Mouse (Mus musculus): ENCODE measurements around the gene Slc9a5. TPM values are rescaled to one million over a fixed set of nuclear protein-coding genes. Genes with fewer than 3 reads are reported as not detected.

The Slc9a5 gene
- polyA plus RNA-seq, 1 experiment from 2014 or later = 5.5 TPM

- Histone ChIP-seq H3K36me3 (replicated peaks) (no peaks in the 10 kb centered on the region), H3K27me3 (ENCODE audit: poor library complexity, severe bottlenecking) (no peaks in the 10 kb centered on the region), H3K4me3 (no peak overlapping the region), H3K4me1 (peaks cover 9% of the 10 kb centered on the region), H3K9me3 (no peaks in the 10 kb centered on the region), H3K27ac (no peak overlapping the region)
- no peak for DNase-seq (ENCODE audit: extremely low spot score, low spot score)
- WGBS = 73% methylated on average over 1 of the region's 1 CpGs
Measured at GRCm38 (mm10) chr8:105404496-105404895, 55.9 kb downstream of the Slc9a5 start.

- Histone ChIP-seq H3K27me3 (ENCODE audit: poor library complexity, severe bottlenecking) (no peaks in the 10 kb centered on the region), H3K4me1 (peaks cover 3% of the 10 kb centered on the region), H3K27ac (no peak overlapping the region), H3K9me3 (no peaks in the 10 kb centered on the region), H3K36me3 (replicated peaks) (no peaks in the 10 kb centered on the region), H3K4me3 (no peak overlapping the region)
- no peak for DNase-seq (ENCODE audit: extremely low spot score, low spot score)
- 87% methylated on average over 10 of the region's 10 CpGs for WGBS
Measured at GRCm38 (mm10) chr8:105406416-105406815, 57.8 kb downstream of the Slc9a5 start.

GRCm38 (mm10) chr8:105408331-105408730, 59.7 kb downstream of the Slc9a5 start:
- H3K27ac ChIP-seq = no peak overlapping the region
- WGBS = 68% methylated on average over 7 of the region's 7 CpGs
- no peaks in the 10 kb centered on the region for H3K36me3 ChIP-seq (replicated peaks)
- H3K27me3 ChIP-seq (ENCODE audit: poor library complexity, severe bottlenecking) = peaks cover 16% of the 10 kb centered on the region
- H3K9me3 ChIP-seq = no peaks in the 10 kb centered on the region
- no peak for DNase-seq (ENCODE audit: extremely low spot score, low spot score)
- H3K4me1 ChIP-seq = peaks cover 4% of the 10 kb centered on the region
- H3K4me3 ChIP-seq = no peak overlapping the region

- DNase-seq (ENCODE audit: extremely low spot score, low spot score) = no peak
- 94% methylated on average over 6 of the region's 6 CpGs for WGBS
- no peak overlapping the region for H3K4me3 ChIP-seq
- H3K36me3 ChIP-seq (replicated peaks) = no peaks in the 10 kb centered on the region
- no peak overlapping the region for H3K27ac ChIP-seq
- peaks cover 10% of the 10 kb centered on the region for H3K4me1 ChIP-seq
- H3K9me3 ChIP-seq = no peaks in the 10 kb centered on the region
- H3K27me3 ChIP-seq (ENCODE audit: poor library complexity, severe bottlenecking) = peaks cover 32% of the 10 kb centered on the region
Measured at GRCm38 (mm10) chr8:105409947-105410346, 61.3 kb downstream of the Slc9a5 start.

GRCm38 (mm10) chr8:105413391-105413790, 64.7 kb downstream of the Slc9a5 start, which contains the start of the genes Kctd19 and Lrrc36:
Gene Kctd19, minus strand, starts transcription at chr8:105413502.
Gene Lrrc36, plus strand, starts transcription at chr8:105413571.
- no peaks in the 10 kb centered on the region for H3K36me3 ChIP-seq (replicated peaks)
- H3K4me3 ChIP-seq = peak within 1 kb of the TSS; percentile 51
- no peaks in the 10 kb centered on the region for H3K9me3 ChIP-seq
- DNase-seq (ENCODE audit: extremely low spot score, low spot score) = peak; percentile 68
- peaks cover 10% of the 10 kb centered on the region for H3K4me1 ChIP-seq
- 1% methylated on average over 33 of the region's 34 CpGs for WGBS
- no peak within 1 kb of the TSS for H3K27ac ChIP-seq
- peaks cover 40% of the 10 kb centered on the region for H3K27me3 ChIP-seq (ENCODE audit: poor library complexity, severe bottlenecking)

GRCm38 (mm10) chr8:105418992-105419391, 70.3 kb downstream of the Slc9a5 start:
- no peaks in the 10 kb centered on the region for H3K9me3 ChIP-seq
- 80% methylated on average over 2 of the region's 2 CpGs for WGBS
- H3K27me3 ChIP-seq (ENCODE audit: poor library complexity, severe bottlenecking) = peaks cover 18% of the 10 kb centered on the region
- no peaks in the 10 kb centered on the region for H3K4me1 ChIP-seq
- H3K36me3 ChIP-seq (replicated peaks) = no peaks in the 10 kb centered on the region
- DNase-seq (ENCODE audit: extremely low spot score, low spot score) = no peak
- H3K4me3 ChIP-seq = no peak overlapping the region
- no peak overlapping the region for H3K27ac ChIP-seq

MicroRNA genes within 50 kb of the gene (microRNA counts, 519-probe panel; counts per million panel counts)
- 2,962 counts per million, percentile 71 among the panel's probes with 10 or more counts for microRNA mmu-miR-328

Small RNAs within 50 kb of the gene (microRNA-seq; reads per million reads assigned to microRNA genes)
- gene Gm27320 (not detected), gene Mir328 (186 reads per million, percentile 54 among the genes with 10 or more reads in this experiment)

Other genes with a start within 250 kb of the Slc9a5 start
- not detected in 2 replicates for gene Ces4a, start 217.0 kb upstream of the Slc9a5 start, polyA plus RNA-seq (2016; fragmentation: Nextera tagmentation; extraction: Ambion mirVana)
- gene Cbfb, start 178.2 kb upstream of the Slc9a5 start, polyA plus RNA-seq (2016; fragmentation: Nextera tagmentation; extraction: Ambion mirVana) = 51.8 and 52.1 TPM in 2 replicates
- 23.0 and 24.4 TPM in 2 replicates for gene D230025D16Rik, start 123.7 kb upstream of the Slc9a5 start, polyA plus RNA-seq (2016; fragmentation: Nextera tagmentation; extraction: Ambion mirVana)
- gene B3gnt9, start 93.7 kb upstream of the Slc9a5 start, polyA plus RNA-seq (2016; fragmentation: Nextera tagmentation; extraction: Ambion mirVana) = 1.4 and 2.1 TPM in 2 replicates
- gene Tradd, start 84.2 kb upstream of the Slc9a5 start, polyA plus RNA-seq (2016; fragmentation: Nextera tagmentation; extraction: Ambion mirVana) = 13.4 and 13.9 TPM in 2 replicates
- 0.55 and 0.91 TPM in 2 replicates for gene Fbxl8, start 84.2 kb upstream of the Slc9a5 start, polyA plus RNA-seq (2016; fragmentation: Nextera tagmentation; extraction: Ambion mirVana)
- gene Hsf4, start 79.0 kb upstream of the Slc9a5 start, polyA plus RNA-seq (2016; fragmentation: Nextera tagmentation; extraction: Ambion mirVana) = not detected in 2 replicates
- 0.57 and 0.99 TPM in 2 replicates for gene Nol3, start 72.7 kb upstream of the Slc9a5 start, polyA plus RNA-seq (2016; fragmentation: Nextera tagmentation; extraction: Ambion mirVana)
- gene 4931428F04Rik, start 59.0 kb upstream of the Slc9a5 start, polyA plus RNA-seq (2016; fragmentation: Nextera tagmentation; extraction: Ambion mirVana) = 16.5 and 19.8 TPM in 2 replicates
- gene Exoc3l, start 52.7 kb upstream of the Slc9a5 start, polyA plus RNA-seq (2016; fragmentation: Nextera tagmentation; extraction: Ambion mirVana) = 11.5 and 11.6 TPM in 2 replicates
- gene E2f4, start 51.2 kb upstream of the Slc9a5 start, polyA plus RNA-seq (2016; fragmentation: Nextera tagmentation; extraction: Ambion mirVana) = 136 and 144 TPM in 2 replicates
- 1.8 and 1.9 TPM in 2 replicates for gene Elmo3, start 43.2 kb upstream of the Slc9a5 start, polyA plus RNA-seq (2016; fragmentation: Nextera tagmentation; extraction: Ambion mirVana)
- 1.4 TPM in 2 replicates for gene Lrrc29, start 22.6 kb upstream of the Slc9a5 start, polyA plus RNA-seq (2016; fragmentation: Nextera tagmentation; extraction: Ambion mirVana)
- 95.3 and 96.6 TPM in 2 replicates for gene Tmem208, start 22.5 kb upstream of the Slc9a5 start, polyA plus RNA-seq (2016; fragmentation: Nextera tagmentation; extraction: Ambion mirVana)
- gene Fhod1, start 890 bp upstream of the Slc9a5 start, polyA plus RNA-seq (2016; fragmentation: Nextera tagmentation; extraction: Ambion mirVana) = 2.1 and 2.2 TPM in 2 replicates
- gene Plekhg4, start 24.4 kb downstream of the Slc9a5 start, polyA plus RNA-seq (2016; fragmentation: Nextera tagmentation; extraction: Ambion mirVana) = 0.64 and 1.1 TPM in 2 replicates
- gene Kctd19, start 64.7 kb downstream of the Slc9a5 start, polyA plus RNA-seq (2016; fragmentation: Nextera tagmentation; extraction: Ambion mirVana) = not detected in 2 replicates
- gene Lrrc36, start 64.7 kb downstream of the Slc9a5 start, polyA plus RNA-seq (2016; fragmentation: Nextera tagmentation; extraction: Ambion mirVana) = 0.36 and 0.93 TPM in 2 replicates
- gene Tppp3, start 122.7 kb downstream of the Slc9a5 start, polyA plus RNA-seq (2016; fragmentation: Nextera tagmentation; extraction: Ambion mirVana) = 23.3 and 23.9 TPM in 2 replicates
- 12.9 and 18.5 TPM in 2 replicates for gene Zdhhc1, start 148.1 kb downstream of the Slc9a5 start, polyA plus RNA-seq (2016; fragmentation: Nextera tagmentation; extraction: Ambion mirVana)
- gene Hsd11b2, start 169.9 kb downstream of the Slc9a5 start, polyA plus RNA-seq (2016; fragmentation: Nextera tagmentation; extraction: Ambion mirVana) = 12.3 and 15.6 TPM in 2 replicates
- 65.3 and 73.4 TPM in 2 replicates for gene Atp6v0d1, start 217.2 kb downstream of the Slc9a5 start, polyA plus RNA-seq (2016; fragmentation: Nextera tagmentation; extraction: Ambion mirVana)

Data from forebrain, embryonic 10.5 days (tissue).